Mouse (Mus musculus): ENCODE results near the gene Arid5b.
A peak's percentile ranks its signal among the peaks of the same experiment; 100 is the strongest.

The Arid5b gene

GRCm38 (mm10) chr10:68078708-68079107 is 199.8 kb downstream of the Arid5b start:
- DNase-seq: no peak

DNA sequence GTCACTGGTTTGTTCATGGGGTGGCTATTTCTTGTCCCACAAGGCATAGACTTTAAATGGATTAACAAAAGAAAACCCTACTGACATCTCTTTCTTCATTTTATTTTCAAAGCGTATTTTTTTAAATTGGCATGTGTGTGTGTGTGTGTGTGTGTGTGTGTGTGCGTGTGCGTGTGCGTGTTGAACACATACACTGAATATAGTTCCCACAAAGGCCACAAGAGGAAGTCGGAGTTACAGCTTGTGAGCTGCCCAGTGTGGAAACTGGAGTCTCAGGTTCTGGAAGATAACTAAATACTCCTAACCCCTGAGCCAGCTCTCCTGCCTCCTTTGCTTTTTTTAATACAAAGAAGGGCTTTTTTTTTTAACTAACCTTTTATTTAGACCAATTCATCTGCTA is 203.4 kb downstream of the Arid5b start:
- no peak for DNase-seq

DNA sequence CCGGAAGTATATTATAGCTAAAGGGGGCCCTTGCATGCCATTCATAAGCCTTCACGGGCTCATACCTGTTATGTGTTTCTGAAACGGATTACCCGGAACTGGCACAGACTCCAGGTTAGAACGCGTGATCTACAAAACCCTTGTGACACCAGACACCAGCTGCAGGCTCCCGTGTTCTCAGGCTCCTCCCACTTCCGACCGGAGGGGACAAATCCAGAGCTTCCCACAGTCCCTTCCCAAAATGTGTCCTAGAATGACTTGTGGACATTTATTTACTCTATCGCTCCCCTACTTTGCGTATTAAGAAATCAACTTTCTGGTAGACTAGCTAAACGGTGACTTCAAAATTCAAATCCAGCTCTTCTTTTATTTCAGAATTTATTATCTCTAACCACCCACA is 204.2 kb downstream of the Arid5b start:
- DNase-seq: no peak

GRCm38 (mm10) chr10:68072626-68073025 is 205.9 kb downstream of the Arid5b start:
- DNase-seq: no peak

DNA sequence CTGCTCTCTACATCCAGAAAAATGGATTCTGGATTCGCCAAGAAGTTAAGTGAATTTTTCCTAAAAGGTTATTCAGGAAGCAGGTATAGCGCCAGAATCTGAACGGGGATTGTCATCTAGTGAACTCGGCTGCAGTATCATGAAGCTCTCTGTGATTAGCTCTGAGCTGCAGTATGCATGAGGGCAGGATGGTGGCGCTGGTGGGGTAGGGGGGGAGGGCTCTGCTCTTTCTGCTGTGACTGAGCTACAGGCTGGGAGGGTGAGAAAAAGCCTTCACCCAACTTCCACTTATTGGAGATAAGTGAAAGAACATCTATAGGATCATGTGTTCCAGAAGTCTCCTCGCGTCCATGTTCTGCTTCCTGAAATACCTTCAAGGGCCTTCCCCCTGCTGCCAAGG is 207.5 kb downstream of the Arid5b start:
- no peak for DNase-seq

GRCm38 (mm10) chr10:68068426-68068825 is 210.1 kb downstream of the Arid5b start:
- DNase-seq: no peak

GRCm38 (mm10) chr10:68067961-68068360 is 210.6 kb downstream of the Arid5b start:
- DNase-seq: no peak

- no peak for DNase-seq
Observed at GRCm38 (mm10) chr10:68066173-68066572, 212.4 kb downstream of the Arid5b start.

- no peak for DNase-seq
Observed at GRCm38 (mm10) chr10:68064571-68064970, 214.0 kb downstream of the Arid5b start.

DNA sequence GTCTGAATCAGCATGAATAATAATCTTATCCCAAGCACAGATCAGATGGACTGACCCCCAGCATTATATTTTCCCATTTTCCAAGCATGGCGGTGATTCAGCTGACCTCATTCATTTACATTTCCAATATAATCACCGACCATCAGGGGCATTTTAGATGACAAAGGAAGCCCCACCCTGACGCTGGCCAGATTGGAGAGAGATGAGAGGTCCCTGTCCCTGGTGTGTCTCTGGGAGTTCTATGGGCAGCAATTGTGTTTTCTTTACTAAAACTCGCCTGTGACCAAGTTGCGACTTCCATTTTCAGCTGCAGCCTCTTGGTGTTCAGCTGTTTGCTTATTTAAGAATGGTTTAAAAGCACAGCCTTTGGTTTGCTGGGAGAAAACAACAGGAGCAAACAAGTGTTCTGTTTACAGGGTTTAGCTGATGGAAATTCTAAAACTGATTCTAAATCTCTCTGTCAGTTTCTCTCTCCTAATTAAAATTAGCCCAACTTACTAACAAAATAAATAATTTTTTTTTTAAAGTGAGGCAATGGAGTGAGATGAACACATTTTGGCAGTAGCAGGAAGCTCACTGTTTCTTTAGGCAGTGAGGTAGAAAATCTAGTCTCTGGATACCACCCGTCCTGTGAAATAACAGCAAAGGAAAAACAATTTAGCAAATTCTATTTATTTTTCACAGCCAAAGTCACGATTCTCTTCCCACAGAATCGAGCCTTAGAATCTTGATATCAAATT is 214.6 kb downstream of the Arid5b start:
- DNase-seq: peak; percentile 56

DNA sequence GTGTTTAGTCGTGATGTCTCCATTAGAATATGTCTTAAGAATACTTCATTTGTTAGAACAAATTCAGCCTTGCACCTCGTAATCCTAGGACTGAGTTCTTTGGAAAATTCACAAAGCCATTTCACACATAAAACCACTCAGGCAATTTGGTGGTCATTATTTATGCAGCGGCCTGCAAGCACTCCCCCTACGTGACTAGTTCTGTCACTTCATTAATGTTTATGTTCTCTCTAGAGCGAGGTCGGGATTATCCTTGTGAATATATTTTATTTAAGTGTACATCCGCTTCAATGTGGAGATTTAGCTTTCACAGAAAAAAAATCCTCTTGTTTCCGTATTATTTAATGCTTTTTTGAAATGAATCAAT is 217.3 kb downstream of the Arid5b start:
- no peak for DNase-seq

DNA sequence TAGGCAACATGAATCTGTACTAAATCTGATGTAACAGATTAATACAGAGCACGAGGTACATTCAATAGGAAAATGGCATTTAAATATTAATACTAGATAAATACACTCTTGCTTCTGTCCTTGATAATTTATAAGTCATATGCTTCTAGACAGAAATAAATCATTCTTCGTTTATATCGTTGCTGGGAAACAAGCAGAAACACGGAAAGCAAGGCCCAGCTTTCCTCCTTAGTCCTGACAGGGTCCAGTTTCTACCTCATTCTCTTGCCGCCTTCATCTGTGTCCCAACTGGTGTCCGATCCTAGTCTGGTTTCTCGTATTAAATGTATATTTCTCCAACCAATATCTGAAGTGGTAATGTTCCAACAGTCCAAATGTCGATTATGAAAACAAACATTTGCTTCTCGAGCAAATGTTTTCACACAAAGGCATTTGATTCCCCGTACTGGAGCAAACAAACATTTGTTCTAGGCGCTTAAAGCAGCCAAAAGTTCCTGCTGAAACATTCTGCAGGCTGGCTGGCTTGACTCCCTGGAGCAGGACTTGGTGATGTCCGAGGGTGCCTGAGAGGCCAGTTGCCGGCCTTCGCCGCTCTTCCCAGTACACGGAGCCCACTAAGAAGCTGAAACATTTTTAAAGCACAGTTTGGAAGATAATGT is 217.8 kb downstream of the Arid5b start:
- DNase-seq: peak; percentile 54

GRCm38 (mm10) chr10:68058378-68058777 is 220.2 kb downstream of the Arid5b start:
- no peak for DNase-seq

- DNase-seq: peak; percentile 53
Observed at GRCm38 (mm10) chr10:68057841-68058240, 220.7 kb downstream of the Arid5b start.

GRCm38 (mm10) chr10:68054706-68055105 is 223.8 kb downstream of the Arid5b start:
- DNase-seq: no peak

DNA sequence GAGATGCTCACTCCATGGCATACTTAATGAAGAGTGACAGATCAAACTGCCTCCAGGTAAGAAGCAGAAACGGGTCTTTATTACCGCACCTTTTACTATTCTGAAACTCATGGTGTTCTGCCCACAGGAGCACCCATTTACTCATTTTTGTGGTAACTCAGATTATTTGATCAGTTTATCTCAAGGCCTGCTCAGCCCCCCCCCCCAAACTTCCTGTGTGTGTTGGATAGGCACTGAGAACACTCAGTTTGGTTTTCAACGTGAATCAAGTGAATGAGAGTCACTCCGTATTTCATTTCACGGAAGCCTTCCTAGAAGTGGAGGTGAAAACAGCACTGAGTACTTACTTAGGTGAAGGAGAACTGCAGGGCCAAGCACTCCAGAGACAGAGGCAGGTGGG is 224.4 kb downstream of the Arid5b start:
- DNase-seq: no peak

GRCm38 (mm10) chr10:68052307-68052706 is 226.2 kb downstream of the Arid5b start:
- DNase-seq: no peak

- no peak for DNase-seq
Observed at GRCm38 (mm10) chr10:68051316-68051933, 227.1 kb downstream of the Arid5b start.

DNA sequence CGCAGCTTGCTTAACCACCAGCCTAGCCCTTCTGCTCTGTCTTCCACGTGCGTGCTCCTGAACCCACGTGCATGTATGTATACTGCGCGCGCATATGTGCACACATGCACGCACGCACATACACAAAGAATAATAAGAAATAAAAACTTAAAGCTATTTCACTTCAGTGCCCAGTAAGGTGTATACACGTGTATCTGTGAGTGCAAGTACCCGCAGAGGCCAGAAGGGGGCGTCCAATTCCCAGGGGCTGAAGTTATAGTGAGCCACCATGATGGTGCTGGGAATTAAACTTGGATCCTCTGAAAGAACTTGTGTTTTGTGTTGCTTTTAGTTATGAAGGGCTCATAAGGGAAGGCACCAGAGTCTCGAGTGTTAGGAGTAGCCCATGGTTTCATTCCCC is 227.7 kb downstream of the Arid5b start:
- no peak for DNase-seq

DNA sequence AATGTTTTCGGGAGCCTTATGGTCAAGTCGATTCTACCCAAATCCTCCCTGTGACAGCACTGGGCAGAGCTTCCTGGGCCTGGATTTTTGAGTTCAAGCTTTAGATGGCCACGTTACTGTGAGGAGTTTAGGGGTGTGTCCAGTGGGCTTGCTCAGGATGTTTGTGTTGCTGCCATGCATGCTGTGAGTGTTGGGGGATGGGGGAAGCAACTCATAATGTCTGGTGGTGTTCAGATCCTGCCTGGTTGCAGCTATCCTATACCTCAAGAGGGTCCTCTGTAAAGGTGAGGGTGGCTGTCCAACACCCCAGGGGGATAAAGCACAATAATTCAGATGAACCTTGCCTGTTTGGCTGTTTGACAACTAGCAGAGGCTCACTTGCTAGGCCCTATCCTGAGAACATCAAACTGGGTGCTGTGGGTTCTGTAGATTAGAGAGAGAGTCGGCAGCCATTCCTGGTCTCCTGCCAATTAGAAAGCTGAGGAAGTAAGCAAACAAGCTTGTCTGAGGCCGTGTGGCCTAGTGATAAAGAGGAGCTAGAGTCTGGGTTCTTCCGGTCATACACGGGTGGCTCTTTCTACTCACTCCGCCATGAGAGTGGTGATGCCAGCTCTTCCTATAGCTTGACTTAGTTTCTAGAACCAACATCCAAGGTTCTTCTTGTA is 229.8 kb downstream of the Arid5b start:
- DNase-seq: no peak

GRCm38 (mm10) chr10:68044864-68045263 is 233.7 kb downstream of the Arid5b start:
- DNase-seq: no peak

DNA sequence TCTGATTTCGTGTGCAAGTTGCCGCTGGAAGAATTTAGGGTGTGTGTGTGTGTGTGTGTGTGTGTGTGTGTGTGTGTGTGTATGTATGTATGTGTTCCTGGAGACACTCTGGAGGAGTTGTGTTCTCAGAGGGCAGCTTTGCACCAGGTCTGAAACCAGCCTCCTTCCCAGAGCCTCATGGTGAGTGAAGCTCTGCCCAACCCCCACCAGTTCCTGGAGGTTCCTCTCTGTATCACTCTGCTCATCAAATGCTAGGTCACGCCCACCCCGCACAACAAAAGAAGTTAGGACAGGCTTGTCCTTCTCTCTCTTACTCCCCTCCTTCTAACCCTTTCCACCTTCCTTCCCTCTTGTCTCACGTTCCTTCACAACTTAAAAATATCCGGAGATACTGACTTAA is 234.6 kb downstream of the Arid5b start:
- no peak for DNase-seq

Measured in lung, postnatal 10 days (tissue).